Mouse (Mus musculus): ENCODE data around the gene Ginm1.

Gene Ginm1

GRCm38 (mm10) chr10:7792751-7793385, at the start of gene Ginm1, which contains the start of gene Ppil4:
TSS of gene Ginm1 (minus strand) at chr10:7792824.
TSS of gene Ppil4 (plus strand) at chr10:7792891.
- peak; percentile 84 to 94 for DNase-seq (ENCODE audit: low spot score in 2 of 2)

- peak in 1 of 2 experiments; percentile 50 for DNase-seq (ENCODE audit: low spot score in 2 of 2)
Observed at GRCm38 (mm10) chr10:7841571-7842080, 49.0 kb upstream of the Ginm1 start.

DNA sequence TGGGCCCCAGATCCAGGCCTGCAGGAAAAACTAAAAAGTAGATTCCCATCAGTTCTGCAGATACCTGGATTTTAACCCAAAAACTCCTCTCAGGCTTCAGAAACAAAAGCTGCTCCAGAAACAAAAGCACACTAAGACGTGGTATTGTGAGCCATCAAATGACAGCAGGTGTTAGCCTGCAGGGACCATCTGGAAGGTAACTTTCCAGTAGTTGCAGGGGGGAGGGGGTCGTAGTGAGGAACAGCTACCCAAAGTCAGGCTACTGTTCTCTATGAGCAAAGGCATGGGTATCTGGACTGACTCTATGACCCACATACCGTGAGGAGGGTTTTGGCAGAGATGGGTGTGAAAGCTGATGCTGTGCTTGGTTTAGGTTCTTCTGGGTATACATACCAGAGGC, 48.2 kb upstream of the Ginm1 start:
- peak in 1 of 2 experiments; percentile 12 for DNase-seq (ENCODE audit: low spot score in 2 of 2)

DNA sequence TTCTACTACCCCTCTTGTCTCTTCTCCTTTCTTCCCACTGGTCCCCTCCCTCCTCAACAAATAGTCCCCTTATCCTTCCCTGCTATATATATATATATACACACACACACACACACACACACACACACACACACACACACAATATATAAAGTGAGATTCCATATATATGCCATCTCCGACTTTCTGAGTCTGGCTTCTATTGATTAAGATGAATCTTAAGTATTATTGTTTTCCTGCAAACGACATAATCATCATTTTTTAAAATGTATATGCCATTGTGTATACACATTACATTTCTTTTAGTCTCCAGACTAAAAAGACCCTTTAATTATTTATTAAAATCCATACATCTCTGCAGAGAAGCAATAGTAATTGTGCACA, 47.7 kb upstream of the Ginm1 start:
- DNase-seq (ENCODE audit: low spot score in 2 of 2): no peak

DNA sequence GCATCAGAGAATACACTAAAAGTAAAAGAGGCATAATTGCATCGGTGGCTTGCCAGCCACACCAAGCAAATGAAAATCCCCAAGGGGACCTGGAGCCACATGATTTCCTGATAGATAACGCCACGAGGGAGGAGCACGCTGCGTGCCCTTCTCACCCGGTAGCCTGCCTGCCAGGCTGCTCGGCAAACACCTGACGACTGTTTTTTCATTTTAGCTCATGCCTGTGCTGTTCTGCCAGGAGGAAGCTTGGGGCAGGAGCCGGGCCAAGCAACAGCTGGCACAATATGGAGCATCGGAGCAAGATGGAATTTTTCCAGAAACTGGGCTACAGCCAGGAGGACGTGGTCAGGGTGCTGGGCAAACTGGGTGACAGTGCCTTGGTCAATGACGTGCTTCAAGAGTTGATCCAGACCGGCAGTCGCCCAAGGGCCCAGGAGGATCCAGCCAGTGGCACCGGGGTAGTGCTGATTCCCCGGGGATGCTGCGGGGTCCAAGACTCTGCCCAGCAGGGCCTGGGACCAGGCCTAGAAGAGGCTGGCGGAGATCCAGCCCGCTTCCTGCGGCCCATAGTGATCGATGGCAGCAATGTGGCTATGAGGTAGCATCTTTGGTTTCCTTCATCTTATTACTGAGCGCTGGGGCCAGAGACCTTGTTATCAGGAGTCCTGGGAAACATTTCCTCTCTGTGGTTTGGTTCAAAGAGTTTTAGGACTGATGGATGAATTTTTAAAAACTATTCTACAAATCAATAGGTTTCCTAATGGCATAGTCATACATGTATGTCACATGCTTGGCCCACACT, 47.1 kb upstream of the Ginm1 start:
- DNase-seq (ENCODE audit: low spot score in 2 of 2): peak in 1 of 2 experiments; percentile 42

DNA sequence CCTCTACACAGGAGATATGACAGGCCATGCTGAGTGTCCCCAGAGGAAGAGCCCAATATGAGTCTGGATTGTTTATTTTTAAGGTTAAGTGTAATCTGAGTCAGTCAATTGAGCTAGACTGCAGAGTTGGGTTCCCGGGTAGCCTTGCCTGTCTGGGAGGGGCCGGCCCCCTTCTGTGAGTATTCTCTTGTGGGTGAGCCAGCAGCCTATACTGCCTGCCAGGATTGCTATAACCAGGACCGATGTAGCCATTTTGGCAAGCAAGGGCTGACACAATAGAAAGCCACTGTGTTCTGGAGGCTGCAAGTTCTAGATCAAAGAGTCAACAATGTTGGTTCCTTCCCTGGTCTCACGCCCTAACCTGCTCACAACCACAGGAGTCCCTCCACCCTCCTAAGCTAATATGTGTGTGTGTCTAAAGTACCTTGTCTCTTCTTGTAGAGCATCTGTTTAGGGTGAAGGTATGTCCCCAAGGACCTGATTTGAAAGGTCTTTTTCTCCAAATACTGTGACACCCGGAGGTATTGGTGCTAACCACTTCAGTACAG, 46.3 kb upstream of the Ginm1 start:
- no peak for DNase-seq (ENCODE audit: low spot score in 2 of 2)

GRCm38 (mm10) chr10:7838036-7838435, 45.4 kb upstream of the Ginm1 start:
- DNase-seq (ENCODE audit: low spot score in 2 of 2): no peak

DNA sequence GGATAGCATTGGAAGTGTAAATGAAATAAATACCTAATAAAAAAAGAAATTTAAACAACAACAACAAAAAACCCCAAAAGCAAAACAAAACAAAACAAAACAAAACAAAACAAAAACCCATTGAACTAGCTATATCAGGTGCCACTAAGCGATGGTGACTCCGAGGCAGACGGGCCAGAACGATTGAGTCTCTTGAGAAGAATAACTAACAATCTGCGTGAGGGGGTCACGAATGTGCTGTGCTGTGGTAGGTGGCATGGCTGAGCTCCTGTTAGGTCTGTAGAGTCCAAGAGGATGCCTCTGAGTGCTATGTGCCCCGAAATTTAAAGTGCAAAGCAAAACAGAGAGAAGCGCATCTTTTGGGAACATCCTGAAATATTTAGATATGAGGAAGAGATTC, 44.8 kb upstream of the Ginm1 start:
- no peak for DNase-seq (ENCODE audit: low spot score in 2 of 2)

- DNase-seq (ENCODE audit: low spot score in 2 of 2): no peak
Observed at GRCm38 (mm10) chr10:7836902-7837301, 44.3 kb upstream of the Ginm1 start.

GRCm38 (mm10) chr10:7834671-7835225, 42.1 kb upstream of the Ginm1 start:
- peak in 1 of 2 experiments; percentile 42 for DNase-seq (ENCODE audit: low spot score in 2 of 2)

GRCm38 (mm10) chr10:7833377-7834165, 40.9 kb upstream of the Ginm1 start:
- peak in 1 of 2 experiments; percentile 67 for DNase-seq (ENCODE audit: low spot score in 2 of 2)

GRCm38 (mm10) chr10:7832171-7832676, 39.6 kb upstream of the Ginm1 start, which contains the start of gene Zc3h12d:
TSS of gene Zc3h12d (plus strand) at chr10:7832470.
- peak in 1 of 2 experiments; percentile 60 for DNase-seq (ENCODE audit: low spot score in 2 of 2)

DNA sequence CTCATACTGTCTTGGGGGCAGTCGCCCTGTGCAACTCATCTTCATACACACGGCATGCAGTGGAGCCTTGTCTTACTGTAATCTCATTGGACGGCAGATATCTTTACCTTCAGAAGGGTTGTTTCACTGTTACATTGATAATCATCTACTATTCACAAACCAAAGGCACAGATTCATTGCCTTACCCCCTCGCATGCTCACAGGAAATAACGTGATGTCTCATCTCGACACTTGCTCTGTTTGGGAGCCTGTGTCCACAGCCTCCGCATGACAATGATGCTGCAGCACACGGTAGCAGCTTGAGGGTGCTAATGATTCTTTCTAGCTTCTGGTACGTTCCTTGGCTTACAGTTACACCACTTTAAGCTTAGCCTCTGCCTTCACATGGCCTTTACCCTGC, 33.5 kb upstream of the Ginm1 start:
- DNase-seq (ENCODE audit: low spot score in 2 of 2): peak in 1 of 2 experiments; percentile 7

DNA sequence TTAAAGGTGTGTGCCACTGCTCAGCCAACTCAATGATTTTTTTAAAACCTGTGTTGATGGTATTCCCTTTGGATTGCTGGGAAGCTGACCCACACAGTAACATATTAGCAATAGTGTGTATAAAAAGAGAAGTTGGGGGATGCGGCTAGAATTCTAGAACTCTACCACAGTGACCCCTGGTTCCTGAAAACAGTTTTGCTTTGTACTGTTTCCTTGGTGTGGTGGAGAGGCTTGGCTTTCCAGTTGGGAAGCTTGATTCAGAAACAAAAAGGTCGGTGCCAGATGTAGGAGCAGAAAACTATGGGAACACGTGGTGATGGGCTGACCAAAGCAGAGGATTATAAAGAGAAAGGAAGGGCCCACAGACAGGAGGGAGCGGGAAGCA, 32.6 kb upstream of the Ginm1 start:
- DNase-seq (ENCODE audit: low spot score in 2 of 2): no peak

GRCm38 (mm10) chr10:7824663-7825280, 32.1 kb upstream of the Ginm1 start:
- peak in 1 of 2 experiments; percentile 8 for DNase-seq (ENCODE audit: low spot score in 2 of 2)

DNA sequence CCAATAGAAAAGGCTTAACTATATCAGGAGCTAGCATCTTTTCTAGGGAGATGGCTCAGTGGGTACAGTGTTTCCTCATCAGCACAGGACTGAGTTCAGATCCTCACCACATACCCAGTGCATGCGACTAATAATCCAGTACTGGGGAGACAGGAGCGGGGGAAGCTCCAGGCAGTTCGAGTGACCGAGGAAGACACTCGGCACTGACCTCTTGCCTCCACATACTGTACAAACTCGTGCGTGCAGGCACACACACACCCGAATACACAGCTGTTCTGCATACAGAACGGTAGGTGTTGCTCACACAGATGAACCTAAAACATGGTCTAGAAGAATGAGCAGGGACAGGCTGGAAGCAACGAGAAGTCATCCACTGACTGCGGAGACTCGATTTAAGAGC, 29.4 kb upstream of the Ginm1 start:
- DNase-seq (ENCODE audit: low spot score in 2 of 2): no peak

GRCm38 (mm10) chr10:7820171-7820570, 27.5 kb upstream of the Ginm1 start:
- DNase-seq (ENCODE audit: low spot score in 2 of 2): no peak

DNA sequence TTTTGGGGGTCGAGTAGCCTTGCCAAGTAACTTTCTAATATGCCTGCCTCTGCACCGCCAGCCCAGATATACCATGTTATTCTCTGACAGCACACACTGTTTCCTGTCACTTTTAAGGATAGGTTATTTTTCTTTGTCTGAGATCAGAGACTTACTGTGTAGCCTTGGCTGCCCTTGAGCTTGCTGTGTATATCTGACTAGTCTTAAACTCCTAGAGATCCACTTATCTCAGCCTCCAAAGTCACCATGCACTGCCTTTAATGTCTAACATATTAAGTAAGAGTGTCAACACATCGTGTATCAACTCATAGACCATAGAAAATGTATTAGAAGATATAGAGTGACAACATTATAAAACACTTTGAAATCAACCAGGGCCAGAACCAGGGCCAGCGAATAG, 27.0 kb upstream of the Ginm1 start:
- no peak for DNase-seq (ENCODE audit: low spot score in 2 of 2)

DNA sequence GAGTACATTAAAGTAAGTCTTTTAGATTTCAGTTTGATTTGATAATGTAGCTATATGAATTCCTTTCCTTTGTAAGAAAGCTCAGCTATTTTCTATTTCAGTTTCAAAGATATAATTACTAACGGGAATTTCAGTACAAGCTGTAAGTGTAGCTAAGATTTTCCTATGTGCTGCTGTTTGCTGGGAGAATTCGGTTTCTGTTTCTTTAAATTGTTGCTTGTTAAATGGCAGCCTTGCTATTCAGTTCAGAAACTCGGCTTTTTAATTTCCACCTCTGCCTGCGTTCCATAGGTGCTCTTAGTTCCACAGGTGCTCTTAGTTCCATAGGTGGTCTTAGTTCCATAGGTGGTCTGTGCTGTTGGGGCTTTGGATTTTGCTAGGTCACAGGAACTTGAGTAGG, 26.5 kb upstream of the Ginm1 start:
- DNase-seq (ENCODE audit: low spot score in 2 of 2): no peak

DNA sequence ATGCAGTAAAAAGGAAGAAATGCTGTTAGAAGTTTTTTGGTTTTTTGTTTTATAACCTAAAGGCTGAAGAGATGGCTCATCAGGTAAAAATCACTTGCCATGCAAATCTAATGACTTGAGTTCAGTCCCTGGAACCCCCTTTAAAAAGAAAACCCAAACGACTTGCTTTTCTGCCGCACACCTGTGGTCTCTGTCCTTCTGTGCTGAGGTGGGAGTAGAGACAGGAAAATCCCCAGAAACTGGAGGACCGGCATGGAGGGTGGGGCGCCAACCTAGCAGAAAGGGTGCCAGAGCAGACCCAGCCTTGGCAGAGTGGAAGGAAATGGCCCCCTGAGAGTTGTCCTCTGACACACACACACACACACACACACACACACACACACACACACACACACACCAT, 26.1 kb upstream of the Ginm1 start:
- no peak for DNase-seq (ENCODE audit: low spot score in 2 of 2)

- no peak for DNase-seq (ENCODE audit: low spot score in 2 of 2)
Observed at GRCm38 (mm10) chr10:7816476-7816875, 23.9 kb upstream of the Ginm1 start.

Data from spleen, postnatal 10 days (tissue).